Mouse (Mus musculus) c-Kit-positive CD71-positive TER-119-negative erythroid progenitor cells, embryonic 14.5 days (primary cell): Measurements from ENCODE around the gene Cyb5rl.
A peak's percentile ranks its signal among the peaks of the same experiment; 100 is the strongest.

Experiments
- DNase-seq: peaks from one replicate; pipeline ENCODE4 v3.0.0-alpha.2; 2013; ENCODE audit warnings: low read depth

Cyb5rl gene

DNA sequence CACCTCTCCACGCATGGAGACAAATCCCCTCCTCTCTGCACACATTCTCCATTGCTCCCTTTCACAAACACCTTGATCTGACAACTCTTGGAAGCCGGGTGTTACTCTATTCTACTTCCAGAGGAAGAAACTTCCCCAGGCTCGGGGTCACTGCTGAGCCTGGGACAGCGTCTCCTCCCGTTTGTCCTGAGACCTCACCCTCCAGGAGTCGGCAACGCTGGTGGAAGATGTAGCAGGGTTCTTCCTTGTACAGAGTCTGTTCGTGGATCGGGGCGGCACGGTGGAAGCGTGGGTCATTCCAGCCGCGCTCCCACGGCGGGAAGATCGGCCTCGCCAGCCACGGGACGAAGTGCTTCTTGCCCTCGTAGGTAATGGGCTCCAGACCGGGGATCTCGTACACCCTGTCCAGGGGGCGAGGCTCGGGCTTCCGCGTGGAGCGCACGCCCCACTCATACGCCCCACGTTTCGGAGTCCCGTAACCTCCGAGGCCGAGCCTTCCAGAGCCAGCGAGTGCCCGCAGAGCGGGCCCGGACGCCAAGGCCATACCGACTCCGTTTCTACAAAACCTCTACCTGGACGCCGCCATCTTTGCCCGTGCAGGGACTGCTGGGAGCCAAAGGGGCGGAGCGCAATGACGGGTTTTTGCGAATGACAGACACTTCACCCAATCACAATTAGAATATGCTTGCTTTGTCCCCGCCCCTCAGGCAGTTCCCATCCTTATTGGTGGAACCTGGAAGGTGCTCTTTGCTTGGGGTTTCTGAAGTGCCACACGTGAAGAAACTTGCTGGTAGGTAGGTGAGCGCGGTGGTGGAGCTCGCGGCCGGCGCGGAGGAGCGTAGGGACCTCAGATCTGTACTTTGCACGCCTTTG lies at the start of gene Cyb5rl, which contains the start of gene Mrpl37:
Gene Cyb5rl (plus strand): TSS at position 737 of the 873 bp plus-strand sequence.
Gene Mrpl37 (minus strand): TSS at position 617 of the 873 bp plus-strand sequence.
- DNase-seq: peak; percentile 96

DNA sequence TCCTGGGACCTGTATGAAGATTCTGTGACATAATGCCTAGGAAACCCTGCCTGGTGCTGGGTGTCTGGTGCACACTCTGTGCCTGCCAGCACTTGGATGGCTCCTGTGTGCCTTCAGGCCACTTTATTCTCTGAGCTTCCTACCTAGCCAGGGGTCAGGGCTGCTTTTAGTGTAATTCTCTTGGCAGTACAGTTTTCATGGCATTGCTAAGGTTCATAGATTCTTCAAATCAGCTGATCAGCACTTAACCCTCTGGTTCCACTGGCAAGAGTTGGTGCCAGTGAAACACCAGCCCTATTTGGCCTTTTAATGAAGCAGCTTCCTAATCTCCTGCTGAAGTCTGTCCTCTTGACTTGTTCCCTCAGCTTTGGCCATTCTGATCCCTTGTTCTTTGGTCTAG lies 49.5 kb upstream of the Cyb5rl start:
- DNase-seq: no peak

DNA sequence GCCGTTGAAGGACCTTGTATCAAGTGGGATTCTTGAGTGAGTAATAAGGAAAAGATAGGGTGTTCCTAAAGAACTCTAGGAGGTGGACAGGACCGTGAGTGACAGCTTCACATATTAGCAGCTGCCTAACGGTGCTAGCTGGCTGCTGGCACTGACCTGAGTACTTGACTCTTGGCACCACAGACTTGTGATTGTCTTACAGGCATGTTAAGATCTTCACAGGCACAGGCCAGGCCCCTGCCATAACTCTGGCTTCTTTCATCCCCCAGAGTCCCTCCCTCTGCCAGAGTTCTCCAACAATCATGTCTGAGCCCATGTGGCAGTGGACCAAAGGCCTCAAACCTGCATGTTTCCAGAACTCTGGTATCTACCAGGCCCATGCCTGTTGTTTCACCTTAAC lies 48.3 kb upstream of the Cyb5rl start:
- no peak for DNase-seq

DNA sequence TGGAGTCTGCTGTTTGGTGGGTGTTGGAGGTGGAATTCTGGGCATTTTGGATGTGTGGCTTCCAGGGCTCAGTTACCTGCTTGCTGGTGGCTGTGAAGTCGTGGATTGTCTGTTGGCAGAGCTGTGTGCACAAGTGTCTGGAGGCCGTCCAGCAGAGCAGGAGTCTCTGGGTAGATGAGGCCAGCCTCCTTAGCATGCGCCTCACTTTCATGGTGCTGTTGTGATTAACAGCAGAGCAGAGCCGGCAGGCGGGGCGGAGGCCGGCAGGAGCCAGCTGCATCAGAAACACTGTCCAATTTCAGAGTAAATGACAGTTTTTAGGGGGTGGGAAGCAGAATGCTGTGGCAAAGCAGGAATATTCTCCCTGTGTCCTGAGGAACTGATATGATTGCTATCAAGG lies 47.8 kb upstream of the Cyb5rl start:
- no peak for DNase-seq

DNA sequence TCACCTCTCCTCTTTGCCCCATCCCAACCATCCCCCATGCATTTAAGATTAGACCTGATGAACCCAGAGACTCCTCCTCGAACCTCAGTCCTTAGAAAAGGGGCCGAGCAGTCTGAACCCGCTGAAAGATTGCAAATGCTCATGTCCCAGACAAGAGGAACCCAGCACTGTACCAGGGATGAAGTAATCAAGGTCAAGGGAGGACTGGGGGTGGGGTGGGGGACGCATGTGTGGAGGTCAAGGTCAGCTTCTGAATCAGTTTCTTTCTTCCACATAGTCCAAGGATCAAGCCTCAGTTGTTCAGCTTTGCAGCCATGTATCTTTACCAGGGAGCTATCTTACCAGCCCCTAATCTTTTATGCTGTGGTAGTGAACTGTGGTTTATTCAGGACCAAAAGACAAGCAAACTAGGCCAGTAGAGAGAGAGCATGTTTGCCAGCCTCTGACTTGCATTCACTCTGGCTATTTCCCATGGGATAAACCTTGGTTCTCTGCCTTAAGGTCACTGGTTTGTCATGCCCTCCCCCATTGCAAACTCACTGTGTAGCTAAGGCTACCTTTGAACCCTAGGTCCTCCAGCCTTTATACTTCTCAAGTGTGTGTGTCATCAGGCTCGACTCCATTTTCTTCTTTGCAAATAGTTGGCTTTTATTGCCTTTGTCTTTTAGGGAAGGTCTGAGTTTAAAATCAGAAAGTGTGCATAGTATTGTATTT lies 46.3 kb upstream of the Cyb5rl start:
- DNase-seq: no peak

DNA sequence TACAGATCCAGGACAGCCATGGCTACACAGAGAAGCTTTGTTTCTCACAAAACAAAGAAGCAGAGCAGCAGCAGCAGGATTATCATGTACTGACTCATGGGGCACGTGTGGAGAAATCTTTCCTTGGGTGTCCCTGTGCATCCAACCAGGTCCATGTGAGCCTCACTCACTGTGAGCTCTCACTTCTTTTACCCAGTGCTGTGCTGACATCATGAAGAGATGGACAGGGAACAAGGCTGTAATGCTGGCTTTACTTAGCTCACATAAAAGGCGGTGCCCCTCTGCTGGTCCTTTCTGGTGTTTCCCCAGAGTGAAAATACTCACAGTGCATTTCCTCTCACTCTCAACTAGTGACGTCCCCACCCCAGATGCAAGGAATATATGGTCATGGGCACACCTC lies 45.3 kb upstream of the Cyb5rl start:
- DNase-seq: no peak

DNA sequence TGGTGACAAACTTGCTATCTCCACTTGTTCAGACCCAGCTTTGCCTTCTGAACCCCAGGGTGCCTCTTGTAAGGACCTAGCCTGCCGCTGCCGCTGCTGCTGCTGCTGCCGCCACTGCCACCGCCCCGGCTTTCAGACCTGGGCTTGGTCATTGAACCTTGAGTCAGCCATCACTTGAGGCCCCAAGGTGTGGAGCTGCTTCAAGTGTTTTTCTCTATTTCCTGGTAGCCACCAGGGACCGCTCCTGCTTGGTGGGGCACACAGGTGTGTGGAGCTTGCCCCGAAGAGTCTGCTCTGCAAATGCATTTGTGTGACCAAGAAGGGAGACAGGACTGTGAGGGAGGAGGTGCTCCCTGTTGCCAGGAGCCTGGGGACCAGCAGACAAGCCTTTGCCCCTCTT lies 41.9 kb upstream of the Cyb5rl start:
- DNase-seq: no peak

DNA sequence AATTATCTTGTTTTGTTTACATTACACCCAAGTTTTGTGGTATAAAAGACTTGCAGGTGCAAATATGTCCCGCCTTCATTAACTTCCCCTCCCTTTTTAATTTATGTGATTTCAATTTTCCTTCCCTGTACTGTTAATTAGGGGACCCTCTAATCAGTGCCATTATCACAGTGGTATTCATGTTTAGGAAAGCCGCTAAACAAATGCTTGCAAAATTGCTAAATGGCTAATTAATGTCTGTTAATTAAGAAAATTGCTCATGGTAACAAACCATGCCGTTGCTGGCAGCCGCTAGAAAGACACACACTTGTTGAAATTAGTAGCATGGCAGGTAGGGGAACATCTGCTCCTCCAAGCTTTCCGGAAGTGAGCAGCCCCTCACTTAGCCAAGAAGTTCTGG lies 41.4 kb upstream of the Cyb5rl start:
- no peak for DNase-seq

DNA sequence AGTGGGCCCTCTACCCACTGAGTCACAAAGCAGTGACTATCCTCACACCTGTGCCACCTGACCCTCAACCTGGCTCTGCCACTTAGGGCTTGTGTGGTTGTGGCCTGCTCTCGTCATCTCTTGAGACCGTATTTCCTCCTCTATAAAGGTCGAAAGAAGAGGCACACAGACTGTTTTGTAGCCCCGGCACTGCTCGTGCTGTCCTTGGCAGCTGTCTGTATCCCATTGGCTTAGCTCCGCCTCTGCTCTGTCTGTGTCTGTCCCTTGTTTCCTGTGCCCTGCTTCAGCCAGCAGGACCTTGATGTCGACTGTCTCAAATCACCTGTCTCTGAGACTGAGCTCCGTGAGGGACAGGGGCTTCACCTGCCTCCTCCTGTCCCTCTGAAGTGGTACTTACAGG lies 40.3 kb upstream of the Cyb5rl start:
- no peak for DNase-seq

DNA sequence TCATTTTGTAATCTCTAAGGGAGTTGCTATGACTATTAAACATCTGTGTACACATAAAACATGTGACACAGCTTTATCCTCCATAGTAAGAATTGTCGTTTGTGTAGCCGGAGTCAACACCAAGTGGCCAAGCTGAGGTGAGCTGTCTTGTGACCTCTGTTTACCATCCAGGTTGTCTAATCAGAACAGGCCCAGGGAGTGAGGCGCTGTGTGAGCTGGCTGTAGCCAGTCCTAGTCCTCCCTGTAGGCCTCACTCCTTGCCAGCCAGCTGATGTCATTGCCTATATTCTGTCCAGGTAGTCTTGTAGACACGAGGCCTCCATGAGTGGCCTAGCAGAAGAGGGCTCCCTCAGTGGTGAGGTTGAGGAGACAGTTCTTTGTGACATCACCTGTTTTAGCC lies 31.1 kb upstream of the Cyb5rl start:
- no peak for DNase-seq

DNA sequence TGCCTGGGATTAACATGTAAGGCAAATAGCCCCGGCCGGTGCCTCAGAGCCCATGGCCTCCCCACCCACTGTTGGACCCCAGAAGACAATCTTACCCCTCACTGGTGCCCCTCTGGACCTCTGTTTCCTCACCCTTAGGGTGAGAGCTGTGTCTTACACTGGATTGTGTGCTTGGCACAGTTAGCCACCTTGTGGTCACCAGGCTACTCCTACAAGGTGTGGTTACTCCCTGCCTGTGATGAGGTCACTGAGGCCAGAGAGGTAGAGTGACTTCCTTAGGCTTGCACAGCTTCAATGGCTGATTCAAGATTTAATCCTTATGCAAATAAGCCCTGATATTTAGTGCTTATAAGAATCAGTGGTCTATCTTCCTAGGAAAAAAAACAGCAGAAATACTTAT lies 29.8 kb upstream of the Cyb5rl start:
- DNase-seq: no peak

DNA sequence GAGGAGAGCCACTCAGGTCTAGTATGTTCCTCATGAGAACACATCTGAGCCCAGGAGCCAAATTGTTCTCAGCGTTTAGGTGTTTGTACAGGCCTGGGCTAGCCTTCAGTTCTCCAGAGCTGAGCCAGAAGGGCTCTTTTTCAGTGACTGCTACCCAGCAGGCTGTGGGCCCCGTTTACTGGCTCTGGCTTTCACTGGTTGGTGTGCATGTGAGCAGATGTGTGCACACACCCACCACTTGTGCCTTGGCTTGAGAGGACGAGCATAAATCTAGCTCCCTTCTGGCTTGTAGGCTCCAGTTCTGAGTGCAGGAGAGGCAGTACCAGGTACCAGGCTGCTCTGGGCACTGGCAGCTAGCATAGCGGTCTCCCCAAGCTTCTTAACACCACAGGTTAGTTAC lies 28.5 kb upstream of the Cyb5rl start:
- DNase-seq: no peak

DNA sequence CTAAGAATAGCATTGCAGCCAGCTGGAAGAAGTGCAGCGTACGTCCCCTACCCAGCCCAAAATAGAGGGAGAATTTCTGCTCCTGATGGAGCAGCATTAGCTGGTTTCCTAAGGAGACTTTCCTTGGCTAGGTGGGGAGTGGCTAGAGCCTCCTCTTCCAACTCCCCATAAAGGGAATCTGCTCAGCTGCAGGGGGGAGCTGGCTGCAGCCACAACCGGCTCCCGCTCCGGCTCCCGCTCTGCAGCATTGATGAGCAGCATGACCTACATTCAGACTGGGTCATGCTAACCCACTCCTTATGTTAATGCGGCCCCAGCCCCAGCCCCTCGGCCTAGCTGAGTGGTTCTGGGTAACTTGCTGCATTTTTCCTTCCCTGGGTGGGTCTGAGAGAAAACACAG lies 27.5 kb upstream of the Cyb5rl start:
- no peak for DNase-seq

DNA sequence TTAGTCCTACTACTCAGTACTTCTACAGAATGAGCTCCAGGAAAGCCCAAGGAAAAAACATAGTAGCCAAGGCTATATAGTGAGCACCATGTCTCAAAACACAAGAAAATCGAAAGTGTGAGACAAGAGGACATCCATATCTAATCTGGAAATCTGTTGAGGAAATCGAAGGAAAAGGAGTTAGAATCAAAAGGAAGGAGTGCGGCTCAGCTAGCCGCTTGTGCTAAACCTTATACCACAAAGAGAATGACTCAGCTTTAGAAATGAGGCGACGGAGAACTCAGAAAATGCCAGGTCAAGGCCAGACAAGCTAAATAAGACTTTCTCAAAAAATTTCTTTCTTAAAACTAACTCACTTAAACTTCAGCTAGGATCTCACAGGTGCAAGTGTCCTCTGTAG lies 24.5 kb upstream of the Cyb5rl start:
- no peak for DNase-seq

DNA sequence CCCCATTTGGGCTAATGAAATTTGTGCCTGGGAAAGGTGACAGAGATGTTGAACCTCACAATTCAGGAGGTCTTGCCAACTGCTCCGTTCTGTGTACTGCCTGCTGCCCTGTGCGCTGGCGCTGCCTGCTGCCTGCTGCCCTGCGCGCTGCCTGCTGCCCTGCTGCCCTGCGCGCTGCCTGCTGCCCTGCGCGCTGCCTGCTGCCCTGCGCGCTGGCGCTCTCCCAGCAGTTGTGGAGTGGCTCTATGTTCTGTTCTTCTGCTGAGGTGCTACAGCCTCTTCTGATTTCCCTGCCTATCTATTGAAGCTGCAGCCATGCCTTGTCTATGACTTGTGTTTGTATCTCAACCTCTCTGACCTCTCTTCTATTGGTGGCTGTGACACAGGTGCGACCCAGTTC lies 21.6 kb upstream of the Cyb5rl start:
- DNase-seq: no peak

DNA sequence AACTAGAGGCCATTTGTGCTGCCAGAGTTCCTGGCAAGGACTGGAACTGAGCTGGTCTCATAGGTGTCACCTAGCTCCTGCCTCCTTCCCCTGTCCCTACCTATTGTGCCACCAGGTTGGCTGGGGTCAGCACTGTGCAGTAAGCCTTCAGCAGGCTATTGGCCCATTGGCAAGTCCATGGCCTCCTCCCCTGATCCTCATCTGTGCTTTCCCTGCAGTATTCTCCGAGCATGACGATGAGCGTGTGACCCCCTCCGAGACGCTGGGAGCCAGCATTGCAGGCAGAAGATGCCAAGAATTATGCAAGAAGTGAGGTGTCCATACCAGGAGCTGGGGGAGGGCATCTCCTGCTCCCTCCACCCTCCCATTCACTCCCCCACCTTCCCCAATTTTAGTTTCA lies 19.0 kb upstream of the Cyb5rl start:
- DNase-seq: no peak

DNA sequence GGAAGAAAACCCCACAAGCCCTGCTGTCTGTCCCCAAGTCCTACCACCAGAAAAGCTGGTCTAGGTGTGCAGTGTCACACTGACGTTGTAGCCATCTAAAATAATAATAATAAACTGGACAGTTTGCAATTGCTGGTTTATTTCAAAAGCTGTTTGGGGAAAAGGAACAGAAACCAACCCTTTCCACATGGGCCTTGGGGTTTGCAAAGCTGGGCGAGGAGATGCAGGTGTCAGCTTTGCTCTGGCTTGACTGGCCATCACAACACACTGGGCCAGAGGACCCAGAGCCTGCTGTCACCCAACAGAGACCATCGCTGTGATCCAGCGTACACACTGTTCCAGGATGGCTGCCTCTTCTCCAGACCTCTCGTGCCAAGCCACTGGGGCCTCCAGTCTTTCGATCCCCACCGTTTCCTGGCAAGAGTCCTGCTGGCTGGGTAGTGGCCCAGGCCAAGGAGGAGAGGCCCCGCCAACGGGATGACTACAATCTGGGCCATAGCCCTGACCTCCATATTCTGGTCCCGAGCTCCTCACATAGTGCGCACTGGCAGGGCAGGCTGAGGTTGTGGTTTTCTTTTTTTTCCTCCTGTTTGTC lies 18.1 kb upstream of the Cyb5rl start:
- DNase-seq: no peak

DNA sequence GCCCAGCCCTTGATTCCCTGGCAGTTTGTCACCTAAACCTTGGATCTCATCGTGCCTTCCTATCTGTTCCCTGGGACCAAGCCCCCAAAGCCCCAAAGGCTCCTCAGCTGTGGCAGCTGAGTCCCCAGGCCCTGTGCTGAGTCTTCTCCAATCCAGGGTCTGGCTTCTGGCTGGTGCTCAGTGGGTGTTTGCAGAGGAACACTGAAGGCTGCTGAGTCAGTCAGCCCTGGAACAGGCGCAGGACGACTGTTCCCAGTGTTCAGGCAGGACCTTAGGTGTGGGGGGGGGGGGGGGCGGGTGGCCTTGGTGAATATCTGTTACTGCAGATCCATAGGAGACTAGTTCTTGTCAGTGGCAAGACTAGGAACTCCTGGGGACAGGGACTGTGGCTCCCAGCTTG lies 14.9 kb upstream of the Cyb5rl start:
- DNase-seq: no peak

DNA sequence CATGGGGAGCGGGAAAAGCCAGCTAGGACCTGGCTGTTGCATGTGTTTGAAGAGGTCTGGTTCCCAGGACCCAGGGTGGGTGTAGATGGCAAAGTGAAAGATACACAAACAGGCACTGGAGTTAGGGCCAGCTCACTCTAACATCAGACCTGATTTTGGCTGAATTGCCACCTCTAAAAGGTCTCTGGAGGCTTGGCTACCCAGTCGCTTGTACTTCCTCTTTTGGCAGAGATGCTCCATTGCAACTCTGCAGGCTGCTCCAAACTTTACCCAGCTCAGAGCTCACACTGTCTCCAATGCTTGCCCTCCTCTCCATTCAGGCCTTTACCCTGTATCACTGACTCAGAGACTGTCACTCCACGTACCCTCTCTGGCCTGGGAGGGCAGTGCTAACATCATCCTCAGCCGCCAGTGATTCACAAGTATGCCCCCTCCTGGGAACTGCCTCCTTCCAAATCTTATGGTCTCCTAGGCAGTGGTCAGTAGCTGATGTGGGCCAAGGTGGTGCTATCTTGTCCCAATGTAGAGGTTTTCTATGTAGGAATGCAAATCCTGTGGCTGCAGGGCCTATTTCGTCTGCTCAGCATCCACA lies 13.7 kb upstream of the Cyb5rl start:
- DNase-seq: no peak

DNA sequence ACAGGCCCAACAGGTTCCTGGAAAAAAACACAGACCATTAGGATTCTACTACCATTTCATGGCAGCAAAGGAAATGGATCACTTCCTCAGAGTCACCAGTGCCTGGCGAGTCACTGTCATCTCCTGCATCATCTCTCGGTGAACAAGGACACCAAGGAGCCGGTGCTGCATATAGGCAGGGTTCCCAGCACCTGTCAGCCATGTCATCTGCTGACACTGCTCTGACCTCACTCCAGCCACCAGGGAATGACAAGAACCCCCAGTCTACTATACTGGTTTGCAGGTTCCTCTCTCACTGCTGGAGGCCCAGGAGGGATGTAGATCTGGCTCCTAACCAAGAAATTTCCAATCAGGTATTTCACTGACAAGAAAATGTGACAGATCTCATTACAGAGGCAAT lies 10.7 kb upstream of the Cyb5rl start:
- no peak for DNase-seq

DNA sequence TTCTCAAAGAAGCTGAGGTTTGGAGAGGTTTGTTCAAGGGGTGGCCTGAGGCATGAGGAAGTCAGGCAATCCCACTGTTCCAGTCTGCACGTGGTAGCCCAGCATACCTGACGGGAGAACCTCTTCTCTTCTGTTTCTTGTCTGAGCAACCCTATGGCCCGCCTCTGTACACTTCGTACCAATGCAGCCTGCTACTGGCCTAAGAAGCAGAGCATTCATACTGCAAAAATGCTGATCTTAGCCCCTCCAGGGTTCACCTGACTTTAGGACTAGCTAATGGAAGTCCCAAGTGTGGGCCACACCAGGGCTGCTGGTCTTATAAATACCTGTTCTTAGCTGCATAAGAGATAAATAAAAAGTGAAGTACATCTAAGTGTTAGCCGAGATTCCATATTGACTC lies 8.4 kb upstream of the Cyb5rl start:
- DNase-seq: no peak

DNA sequence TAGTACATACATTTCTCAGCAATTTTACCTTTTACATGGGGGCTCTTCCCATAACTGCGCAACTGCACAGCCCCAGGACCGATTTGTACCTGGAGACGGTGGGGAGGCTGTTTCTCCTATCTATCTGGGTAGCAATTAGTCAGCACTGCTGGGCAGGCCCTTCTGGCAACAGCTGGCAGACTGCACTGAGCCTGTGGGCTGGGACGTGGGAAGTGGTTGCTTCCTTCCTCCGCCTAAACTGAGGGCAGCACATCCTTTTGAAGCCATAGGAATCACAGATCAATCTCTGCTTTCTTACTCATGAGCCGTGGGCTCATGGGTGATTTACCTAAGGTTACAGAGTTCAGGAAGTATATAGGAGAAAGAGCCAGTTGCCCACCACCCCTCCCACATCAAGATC lies 8.0 kb upstream of the Cyb5rl start:
- DNase-seq: no peak

DNA sequence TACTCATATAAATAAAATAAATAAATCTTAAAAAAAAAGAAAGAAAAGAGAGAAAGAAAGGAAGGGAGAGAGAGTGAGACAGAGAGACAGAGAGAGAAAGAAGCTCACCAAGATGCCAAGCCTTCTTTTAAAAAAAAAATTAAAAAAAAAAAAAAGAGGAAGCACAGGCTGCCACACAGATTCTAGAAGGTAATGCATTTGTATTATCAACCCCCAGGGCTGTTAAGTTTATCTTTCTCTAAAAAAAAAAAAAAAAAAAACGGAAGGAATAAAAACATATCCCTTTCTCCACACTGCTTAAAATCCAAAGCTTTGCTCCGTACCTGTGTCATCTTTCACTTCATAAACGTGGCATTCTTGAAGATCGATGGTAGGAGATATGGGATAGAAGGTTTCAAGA lies 5.2 kb upstream of the Cyb5rl start:
- DNase-seq: no peak
